Mouse (Mus musculus): ENCODE measurements around the gene Nr1h4. TPM values are rescaled to one million over a fixed set of nuclear protein-coding genes. Genes with fewer than 3 reads are reported as not detected.

Gene Nr1h4
- polyA plus RNA-seq, 1 experiment = 0.07 TPM

- DNase-seq (ENCODE audit: low read depth) = no peak
- TF ChIP-seq POLR2A (IDR thresholded peaks at IDR 0.05; ENCODE audit: borderline replicate concordance, extremely low read depth, insufficient read depth, insufficient read length, poor library complexity, severe bottlenecking) = no peak
- TF ChIP-seq CTCF (IDR thresholded peaks at IDR 0.05; ENCODE audit: borderline replicate concordance, extremely low read depth, insufficient read depth, insufficient read length) = no peak
Observed at GRCm38 (mm10) chr10:89443115-89443622, 90.2 kb downstream of the Nr1h4 start.

- TF ChIP-seq POLR2A (IDR thresholded peaks at IDR 0.05; ENCODE audit: borderline replicate concordance, extremely low read depth, insufficient read depth, insufficient read length, poor library complexity, severe bottlenecking) (no peak), CTCF (IDR thresholded peaks at IDR 0.05; ENCODE audit: borderline replicate concordance, extremely low read depth, insufficient read depth, insufficient read length) (no peak)
- no peak for DNase-seq (ENCODE audit: low read depth)
Observed at GRCm38 (mm10) chr10:89442640-89443039, 90.7 kb downstream of the Nr1h4 start.

- TF ChIP-seq CTCF (IDR thresholded peaks at IDR 0.05; ENCODE audit: borderline replicate concordance, extremely low read depth, insufficient read depth, insufficient read length) (no peak), POLR2A (IDR thresholded peaks at IDR 0.05; ENCODE audit: borderline replicate concordance, extremely low read depth, insufficient read depth, insufficient read length, poor library complexity, severe bottlenecking) (no peak)
- no peak for DNase-seq (ENCODE audit: low read depth)
Observed at GRCm38 (mm10) chr10:89441961-89442360, 91.4 kb downstream of the Nr1h4 start.

GRCm38 (mm10) chr10:89439380-89439779, 94.0 kb downstream of the Nr1h4 start:
- no peak for DNase-seq (ENCODE audit: low read depth)
- no peak for TF ChIP-seq POLR2A (IDR thresholded peaks at IDR 0.05; ENCODE audit: borderline replicate concordance, extremely low read depth, insufficient read depth, insufficient read length, poor library complexity, severe bottlenecking)
- TF ChIP-seq CTCF (IDR thresholded peaks at IDR 0.05; ENCODE audit: borderline replicate concordance, extremely low read depth, insufficient read depth, insufficient read length) = no peak

- peak; percentile 36 for DNase-seq (ENCODE audit: low read depth)
- TF ChIP-seq CTCF (IDR thresholded peaks at IDR 0.05; ENCODE audit: borderline replicate concordance, extremely low read depth, insufficient read depth, insufficient read length) = no peak
- no peak for TF ChIP-seq POLR2A (IDR thresholded peaks at IDR 0.05; ENCODE audit: borderline replicate concordance, extremely low read depth, insufficient read depth, insufficient read length, poor library complexity, severe bottlenecking)
Observed at GRCm38 (mm10) chr10:89437996-89438395, 95.4 kb downstream of the Nr1h4 start.

- peak; percentile 75 for DNase-seq (ENCODE audit: low read depth)
- TF ChIP-seq CTCF (IDR thresholded peaks at IDR 0.05; ENCODE audit: borderline replicate concordance, extremely low read depth, insufficient read depth, insufficient read length) (no peak), POLR2A (IDR thresholded peaks at IDR 0.05; ENCODE audit: borderline replicate concordance, extremely low read depth, insufficient read depth, insufficient read length, poor library complexity, severe bottlenecking) (no peak)
Observed at GRCm38 (mm10) chr10:89437472-89437871, 95.9 kb downstream of the Nr1h4 start.

- TF ChIP-seq POLR2A (IDR thresholded peaks at IDR 0.05; ENCODE audit: borderline replicate concordance, extremely low read depth, insufficient read depth, insufficient read length, poor library complexity, severe bottlenecking) = no peak
- no peak for TF ChIP-seq CTCF (IDR thresholded peaks at IDR 0.05; ENCODE audit: borderline replicate concordance, extremely low read depth, insufficient read depth, insufficient read length)
- DNase-seq (ENCODE audit: low read depth) = peak; percentile 79
Observed at GRCm38 (mm10) chr10:89435920-89436319, 97.5 kb downstream of the Nr1h4 start.

GRCm38 (mm10) chr10:89435413-89435812, 98.0 kb downstream of the Nr1h4 start:
- TF ChIP-seq CTCF (IDR thresholded peaks at IDR 0.05; ENCODE audit: borderline replicate concordance, extremely low read depth, insufficient read depth, insufficient read length) = no peak
- TF ChIP-seq POLR2A (IDR thresholded peaks at IDR 0.05; ENCODE audit: borderline replicate concordance, extremely low read depth, insufficient read depth, insufficient read length, poor library complexity, severe bottlenecking) = no peak
- DNase-seq (ENCODE audit: low read depth) = peak; percentile 21

GRCm38 (mm10) chr10:89434509-89435210, 98.7 kb downstream of the Nr1h4 start:
- DNase-seq (ENCODE audit: low read depth) = peak; percentile 87
- TF ChIP-seq POLR2A (IDR thresholded peaks at IDR 0.05; ENCODE audit: borderline replicate concordance, extremely low read depth, insufficient read depth, insufficient read length, poor library complexity, severe bottlenecking) (no peak), CTCF (IDR thresholded peaks at IDR 0.05; ENCODE audit: borderline replicate concordance, extremely low read depth, insufficient read depth, insufficient read length) (no peak)

- DNase-seq (ENCODE audit: low read depth) = no peak
- TF ChIP-seq CTCF (IDR thresholded peaks at IDR 0.05; ENCODE audit: borderline replicate concordance, extremely low read depth, insufficient read depth, insufficient read length) = no peak
- no peak for TF ChIP-seq POLR2A (IDR thresholded peaks at IDR 0.05; ENCODE audit: borderline replicate concordance, extremely low read depth, insufficient read depth, insufficient read length, poor library complexity, severe bottlenecking)
Observed at GRCm38 (mm10) chr10:89432743-89433142, 100.6 kb downstream of the Nr1h4 start.

GRCm38 (mm10) chr10:89430751-89431150, 102.6 kb downstream of the Nr1h4 start:
- TF ChIP-seq POLR2A (IDR thresholded peaks at IDR 0.05; ENCODE audit: borderline replicate concordance, extremely low read depth, insufficient read depth, insufficient read length, poor library complexity, severe bottlenecking) (no peak), CTCF (IDR thresholded peaks at IDR 0.05; ENCODE audit: borderline replicate concordance, extremely low read depth, insufficient read depth, insufficient read length) (no peak)

More at GRCm38 (mm10) chr10:89430751-89431150, 102.6 kb downstream of the Nr1h4 start:
- DNase-seq (ENCODE audit: low read depth) = no peak
